Mouse (Mus musculus) liver, embryonic 16.5 days (tissue): Measurements from ENCODE around the gene Gm6358. TPM values are rescaled to one million over a fixed set of nuclear protein-coding genes. Genes with fewer than 3 reads are reported as not detected.
"Not testable (repeated sequence)": the region's sequence is repeated elsewhere in the genome, so short reads cannot be mapped to it uniquely, and the experiment has no call there.

Experiments
- ATAC-seq: fragments of 200-750 bp; cut with Nextera tagmentation; 2 replicates; pipeline ENCODE4 v1.8.0; 2017; ENCODE audit warnings: low read depth, mild to moderate bottlenecking, moderate number of reproducible peaks, moderate library complexity
- H3K27ac ChIP-seq: fragments of 300-500 bp; sonication (generic); 2 replicates; pipeline ENCODE4 v1.5.1; 2014; ENCODE audit warnings: mild to moderate bottlenecking, low read length
- H3K27me3 ChIP-seq: fragments of 300-500 bp; sonication (generic); 2 replicates; pipeline ENCODE4 v1.6.1; 2014; ENCODE audit warnings: low read depth, low read length, mixed read lengths; ENCODE audit not compliant: control insufficient read depth, insufficient read depth
- H3K36me3 ChIP-seq: fragments of 300-500 bp; sonication (generic); 2 replicates; pipeline ENCODE4 v1.6.1; 2014; ENCODE audit warnings: mild to moderate bottlenecking; ENCODE audit not compliant: control insufficient read depth, insufficient read depth
- H3K4me1 ChIP-seq: fragments of 300-500 bp; sonication (generic); 2 replicates; pipeline ENCODE4 v1.6.1; 2014; ENCODE audit warnings: low read depth, low read length, mixed read lengths; ENCODE audit not compliant: control insufficient read depth
- H3K4me2 ChIP-seq: fragments of 300-500 bp; sonication (generic); 2 replicates; pipeline ENCODE4 v1.6.1; 2014; ENCODE audit warnings: low read depth, low read length, mixed read lengths
- H3K4me3 ChIP-seq: fragments of 300-500 bp; sonication (generic); 2 replicates; pipeline ENCODE4 v1.5.1; 2014; ENCODE audit warnings: low read depth, mild to moderate bottlenecking, low read length
- H3K9ac ChIP-seq: fragments of 300-500 bp; sonication (generic); 2 replicates; pipeline ENCODE4 v1.6.1; 2014; ENCODE audit warnings: low read depth, low read length
- H3K9me3 ChIP-seq: fragments of 300-500 bp; sonication (generic); replicated peaks from 2 replicates; pipeline ENCODE4 v1.6.1; 2016; ENCODE audit warnings: low read length; ENCODE audit not compliant: control insufficient read depth
- WGBS: fragments of 180-500 bp; shearing (Covaris S2); extraction: QIAGEN DNeasy Blood & Tissue Kit; methylation state at CpG from one replicate; pipeline ENCODE4 v1.1.7; 2014; ENCODE audit not compliant: insufficient replicate concordance; 5-methylcytosine and 5-hydroxymethylcytosine counted together
- polyA plus RNA-seq: library from polyadenylated mRNA; unstranded; fragments of >200 nt; fragmentation: Nextera tagmentation; extraction: Ambion mirVana; gene quantifications from 2 replicates; pipeline ENCODE4 v1.2.1, GENCODE M21; 2015

Gene Gm6358
- polyA plus RNA-seq, result not detected in 2 replicates

- Histone ChIP-seq H3K36me3 (no peaks in the 10 kb centered on the region), H3K9ac (no peak within 1 kb of the TSS), H3K4me3 (no peak within 1 kb of the TSS), H3K27me3 (no peaks in the 10 kb centered on the region), H3K27ac (no peak within 1 kb of the TSS), H3K9me3 (no peaks in the 10 kb centered on the region), H3K4me2 (no peak within 1 kb of the TSS), H3K4me1 (no peaks in the 10 kb centered on the region)
- ATAC-seq, result no peak
- 78% methylated on average over 1 of the region's 1 CpGs for WGBS
Observed at GRCm38 (mm10) chr16:89140551-89140950, at the start of gene Gm6358. Gene Gm6358, plus strand, starts transcription at chr16:89140851.

- Histone ChIP-seq H3K4me1 (no peaks in the 10 kb centered on the region), H3K9ac (no peak within 1 kb of the TSS), H3K27ac (no peak within 1 kb of the TSS), H3K27me3 (no peaks in the 10 kb centered on the region), H3K36me3 (no peaks in the 10 kb centered on the region), H3K4me2 (no peak within 1 kb of the TSS), H3K4me3 (no peak within 1 kb of the TSS), H3K9me3 (no peaks in the 10 kb centered on the region)
- WGBS, result 78% methylated on average over 1 of the region's 1 CpGs
- no peak for ATAC-seq
Observed at GRCm38 (mm10) chr16:89150786-89151185, 10.1 kb downstream of the Gm6358 start, which contains the start of gene Gm10061. Gene Gm10061, plus strand, starts transcription at chr16:89151086.

GRCm38 (mm10) chr16:89157652-89158051 lies 17.0 kb downstream of the Gm6358 start, which contains the start of gene Gm9789:
Gene Gm9789, plus strand, starts transcription at chr16:89157952.
- Histone ChIP-seq H3K4me2 (no peak within 1 kb of the TSS), H3K9ac (no peak within 1 kb of the TSS), H3K4me3 (no peak within 1 kb of the TSS), H3K36me3 (no peaks in the 10 kb centered on the region), H3K27me3 (no peaks in the 10 kb centered on the region), H3K9me3 (no peaks in the 10 kb centered on the region), H3K27ac (no peak within 1 kb of the TSS), H3K4me1 (no peaks in the 10 kb centered on the region)
- 69% methylated on average over 4 of the region's 4 CpGs for WGBS
- no peak for ATAC-seq

- H3K9ac ChIP-seq, H3K4me1 ChIP-seq, H3K4me2 ChIP-seq, H3K27me3 ChIP-seq, H3K27ac ChIP-seq, H3K9me3 ChIP-seq, ATAC-seq, H3K36me3 ChIP-seq, H3K4me3 ChIP-seq: not testable (repeated sequence)
Observed at GRCm38 (mm10) chr16:89169190-89169589, 28.5 kb downstream of the Gm6358 start, which contains the start of gene Gm7735. Gene Gm7735, plus strand, starts transcription at chr16:89169490.

- H3K9me3 ChIP-seq, result no peaks in the 10 kb centered on the region
- ATAC-seq, result no peak
- WGBS, result 52% methylated on average over 2 of the region's 2 CpGs
- H3K4me3 ChIP-seq, result no peak within 1 kb of the TSS
- no peak within 1 kb of the TSS for H3K27ac ChIP-seq
- no peaks in the 10 kb centered on the region for H3K27me3 ChIP-seq
- no peak within 1 kb of the TSS for H3K4me2 ChIP-seq
- no peaks in the 10 kb centered on the region for H3K4me1 ChIP-seq
- no peaks in the 10 kb centered on the region for H3K36me3 ChIP-seq
- H3K9ac ChIP-seq, result no peak within 1 kb of the TSS
Observed at GRCm38 (mm10) chr16:89174435-89174834, 33.8 kb downstream of the Gm6358 start, which contains the start of gene 1110057P08Rik. Gene 1110057P08Rik, plus strand, starts transcription at chr16:89174735.

GRCm38 (mm10) chr16:89188621-89189020 lies 48.0 kb downstream of the Gm6358 start:
- no peaks in the 10 kb centered on the region for H3K4me1 ChIP-seq
- H3K4me2 ChIP-seq, result no peak overlapping the region
- H3K9me3 ChIP-seq, result no peaks in the 10 kb centered on the region
- WGBS, result 57% methylated on average over 4 of the region's 4 CpGs
- H3K9ac ChIP-seq, result no peak overlapping the region
- no peaks in the 10 kb centered on the region for H3K36me3 ChIP-seq
- no peak overlapping the region for H3K27ac ChIP-seq
- H3K27me3 ChIP-seq, result no peaks in the 10 kb centered on the region
- H3K4me3 ChIP-seq, result no peak overlapping the region
- ATAC-seq, result no peak

Other genes starting within 250 kb of the Gm6358 start
- gene Krtap19-5, start 244.4 kb upstream of the Gm6358 start, polyA plus RNA-seq, result not detected in 2 replicates
- not detected in 2 replicates for gene Krtap19-9b, start 208.6 kb upstream of the Gm6358 start, polyA plus RNA-seq
- not detected in 2 replicates for gene Krtap16-3, start 178.0 kb upstream of the Gm6358 start, polyA plus RNA-seq
- not detected in 2 replicates for gene Krtap22-2, start 130.1 kb upstream of the Gm6358 start, polyA plus RNA-seq
- not detected in 2 replicates for gene Gm10229, start 125.6 kb upstream of the Gm6358 start, polyA plus RNA-seq
- not detected in 2 replicates for gene Krtap6-1, start 109.2 kb upstream of the Gm6358 start, polyA plus RNA-seq
- gene Gm10228, start 99.4 kb upstream of the Gm6358 start, polyA plus RNA-seq, result not detected in 2 replicates
- not detected in 2 replicates for gene Krtap6-5, start 93.0 kb upstream of the Gm6358 start, polyA plus RNA-seq
- gene 1110025L11Rik, start 76.8 kb upstream of the Gm6358 start, polyA plus RNA-seq, result not detected in 2 replicates
- not detected in 2 replicates for gene Krtap6-3, start 56.8 kb upstream of the Gm6358 start, polyA plus RNA-seq
- gene Gm10061, start 10.2 kb downstream of the Gm6358 start, polyA plus RNA-seq, result not detected in 2 replicates
- not detected in 2 replicates for gene Gm9789, start 17.1 kb downstream of the Gm6358 start, polyA plus RNA-seq
- gene Gm7735, start 28.6 kb downstream of the Gm6358 start, polyA plus RNA-seq, result not detected in 2 replicates
- not detected in 2 replicates for gene 1110057P08Rik, start 33.9 kb downstream of the Gm6358 start, polyA plus RNA-seq
- gene Krtap20-2, start 65.0 kb downstream of the Gm6358 start, polyA plus RNA-seq, result not detected in 2 replicates